Mouse (Mus musculus) small intestine, adult 2 months (tissue): ENCODE results near the gene Tspyl1.

Experiments used
- CTCF ChIP-seq: fragments of 200-500 bp; IDR thresholded peaks from 2 replicates; pipeline ENCODE4 v1.5.1; 2012; ENCODE audit warnings: low read depth, mild to moderate bottlenecking, control low read depth, inconsistent platforms, low read length, moderate library complexity, mixed read lengths; ENCODE audit not compliant: insufficient replicate concordance, insufficient read length; ENCODE audit errors: extremely low read depth
- POLR2A ChIP-seq: fragments of 200-500 bp; IDR thresholded peaks from 2 replicates; pipeline ENCODE4 v1.6.1; 2012; ENCODE audit warnings: low read depth, mild to moderate bottlenecking, control low read depth, inconsistent platforms, low read length, moderate library complexity

DNA sequence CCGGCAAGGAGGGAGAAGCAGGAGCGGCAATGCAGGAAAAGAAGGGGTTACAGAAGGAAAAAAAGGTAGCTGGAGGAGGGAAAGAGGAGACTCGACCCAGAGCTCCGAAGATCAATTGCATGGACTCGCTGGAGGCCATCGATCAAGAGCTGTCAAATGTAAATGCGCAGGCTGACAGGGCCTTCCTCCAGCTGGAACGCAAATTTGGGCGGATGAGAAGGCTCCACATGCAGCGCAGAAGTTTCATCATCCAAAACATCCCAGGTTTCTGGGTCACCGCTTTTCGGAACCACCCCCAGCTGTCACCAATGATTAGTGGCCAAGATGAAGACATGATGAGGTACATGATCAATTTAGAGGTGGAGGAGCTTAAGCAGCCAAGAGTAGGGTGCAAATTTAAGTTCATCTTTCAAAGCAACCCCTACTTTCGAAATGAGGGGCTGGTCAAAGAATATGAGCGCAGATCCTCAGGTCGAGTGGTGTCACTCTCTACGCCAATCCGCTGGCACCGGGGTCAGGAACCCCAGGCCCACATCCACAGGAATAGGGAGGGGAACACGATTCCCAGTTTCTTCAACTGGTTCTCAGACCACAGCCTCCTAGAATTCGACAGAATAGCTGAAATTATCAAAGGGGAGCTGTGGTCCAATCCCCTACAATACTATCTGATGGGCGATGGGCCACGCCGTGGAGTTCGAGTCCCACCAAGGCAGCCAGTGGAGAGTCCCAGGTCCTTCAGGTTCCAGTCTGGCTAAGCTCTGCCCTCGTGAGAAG, 16.2 kb downstream of the Tspyl1 start:
- no peak for TF ChIP-seq CTCF
- no peak for TF ChIP-seq POLR2A
